Mouse (Mus musculus) liver, embryonic 16.5 days (tissue): Measurements from ENCODE around the gene Ccnl1. TPM values are rescaled to one million over a fixed set of nuclear protein-coding genes. Genes with fewer than 3 reads are reported as not detected.

ENCODE experiments used
- ATAC-seq: fragments of 200-750 bp; cut with Nextera tagmentation; 2 replicates; pipeline ENCODE4 v1.8.0; 2017; ENCODE audit warnings: low read depth, mild to moderate bottlenecking, moderate number of reproducible peaks, moderate library complexity
- H3K27ac ChIP-seq: fragments of 300-500 bp; sonication (generic); 2 replicates; pipeline ENCODE4 v1.5.1; 2014; ENCODE audit warnings: mild to moderate bottlenecking, low read length
- H3K27me3 ChIP-seq: fragments of 300-500 bp; sonication (generic); 2 replicates; pipeline ENCODE4 v1.6.1; 2014; ENCODE audit warnings: low read depth, low read length, mixed read lengths; ENCODE audit not compliant: control insufficient read depth, insufficient read depth
- H3K36me3 ChIP-seq: fragments of 300-500 bp; sonication (generic); 2 replicates; pipeline ENCODE4 v1.6.1; 2014; ENCODE audit warnings: mild to moderate bottlenecking; ENCODE audit not compliant: control insufficient read depth, insufficient read depth
- H3K4me1 ChIP-seq: fragments of 300-500 bp; sonication (generic); 2 replicates; pipeline ENCODE4 v1.6.1; 2014; ENCODE audit warnings: low read depth, low read length, mixed read lengths; ENCODE audit not compliant: control insufficient read depth
- H3K4me2 ChIP-seq: fragments of 300-500 bp; sonication (generic); 2 replicates; pipeline ENCODE4 v1.6.1; 2014; ENCODE audit warnings: low read depth, low read length, mixed read lengths
- H3K4me3 ChIP-seq: fragments of 300-500 bp; sonication (generic); 2 replicates; pipeline ENCODE4 v1.5.1; 2014; ENCODE audit warnings: low read depth, mild to moderate bottlenecking, low read length
- H3K9ac ChIP-seq: fragments of 300-500 bp; sonication (generic); 2 replicates; pipeline ENCODE4 v1.6.1; 2014; ENCODE audit warnings: low read depth, low read length
- H3K9me3 ChIP-seq: fragments of 300-500 bp; sonication (generic); replicated peaks from 2 replicates; pipeline ENCODE4 v1.6.1; 2016; ENCODE audit warnings: low read length; ENCODE audit not compliant: control insufficient read depth
- WGBS: fragments of 180-500 bp; shearing (Covaris S2); extraction: QIAGEN DNeasy Blood & Tissue Kit; methylation state at CpG from one replicate; pipeline ENCODE4 v1.1.7; 2014; ENCODE audit not compliant: insufficient replicate concordance; 5-methylcytosine and 5-hydroxymethylcytosine counted together
- polyA plus RNA-seq: library from polyadenylated mRNA; unstranded; fragments of >200 nt; fragmentation: Nextera tagmentation; extraction: Ambion mirVana; gene quantifications from 2 replicates; pipeline ENCODE4 v1.2.1, GENCODE M21; 2015

The Ccnl1 gene
- polyA plus RNA-seq, 1 experiment from 2014 or later, result 46.1 TPM

GRCm38 (mm10) chr3:65988711-65989495, 30.9 kb upstream of the Ccnl1 start:
- Histone ChIP-seq H3K9me3 (no peaks in the 10 kb centered on the region), H3K4me1 (no peaks in the 10 kb centered on the region), H3K4me2 (no peak overlapping the region), H3K9ac (no peak overlapping the region), H3K27me3 (no peaks in the 10 kb centered on the region), H3K27ac (no peak overlapping the region), H3K36me3 (no peaks in the 10 kb centered on the region), H3K4me3 (no peak overlapping the region)
- ATAC-seq, result no peak
- 57% methylated on average over 8 of the region's 8 CpGs for WGBS

GRCm38 (mm10) chr3:65976296-65976695, 18.2 kb upstream of the Ccnl1 start:
- ATAC-seq, result no peak
- no peak overlapping the region for H3K4me3 ChIP-seq
- H3K4me2 ChIP-seq, result no peak overlapping the region
- WGBS, result 77% methylated on average over 3 of the region's 3 CpGs
- peaks cover 21% of the 10 kb centered on the region for H3K4me1 ChIP-seq
- H3K27me3 ChIP-seq, result no peaks in the 10 kb centered on the region
- H3K27ac ChIP-seq, result no peak overlapping the region
- H3K36me3 ChIP-seq, result no peaks in the 10 kb centered on the region
- no peak overlapping the region for H3K9ac ChIP-seq
- H3K9me3 ChIP-seq, result no peaks in the 10 kb centered on the region

- Histone ChIP-seq H3K9ac (peak overlapping the region; percentile 64), H3K27ac (peak overlapping the region; percentile 91), H3K4me1 (peaks cover 21% of the 10 kb centered on the region), H3K4me2 (peak overlapping the region; percentile 85), H3K27me3 (no peaks in the 10 kb centered on the region), H3K9me3 (no peaks in the 10 kb centered on the region), H3K36me3 (no peaks in the 10 kb centered on the region), H3K4me3 (peak overlapping the region; percentile 79)
- no peak for ATAC-seq
- 8% methylated on average over 5 of the region's 5 CpGs for WGBS
Observed at GRCm38 (mm10) chr3:65975317-65975716, 17.3 kb upstream of the Ccnl1 start.

GRCm38 (mm10) chr3:65974232-65975058, 16.4 kb upstream of the Ccnl1 start:
- Histone ChIP-seq H3K9ac (peak overlapping the region; percentile 87), H3K36me3 (no peaks in the 10 kb centered on the region), H3K4me2 (peak overlapping the region; percentile 85), H3K27ac (peak overlapping the region; percentile 97), H3K4me1 (peaks cover 21% of the 10 kb centered on the region), H3K9me3 (no peaks in the 10 kb centered on the region), H3K27me3 (no peaks in the 10 kb centered on the region), H3K4me3 (peak overlapping the region; percentile 79)
- peak; percentile 95 for ATAC-seq
- under 1% methylated on average over 41 of the region's 43 CpGs for WGBS

GRCm38 (mm10) chr3:65973501-65974231, 15.6 kb upstream of the Ccnl1 start:
- H3K36me3 ChIP-seq, result no peaks in the 10 kb centered on the region
- peak overlapping the region; percentile 97 for H3K27ac ChIP-seq
- peak overlapping the region; percentile 79 for H3K4me3 ChIP-seq
- 38% methylated on average over 8 of the region's 8 CpGs for WGBS
- H3K27me3 ChIP-seq, result no peaks in the 10 kb centered on the region
- H3K9ac ChIP-seq, result peak overlapping the region; percentile 87
- H3K4me2 ChIP-seq, result peak overlapping the region; percentile 85
- no peak for ATAC-seq
- H3K9me3 ChIP-seq, result no peaks in the 10 kb centered on the region
- peaks cover 21% of the 10 kb centered on the region for H3K4me1 ChIP-seq

- H3K9me3 ChIP-seq, result no peaks in the 10 kb centered on the region
- H3K4me3 ChIP-seq, result no peak overlapping the region
- H3K4me2 ChIP-seq, result no peak overlapping the region
- no peaks in the 10 kb centered on the region for H3K36me3 ChIP-seq
- WGBS, result 56% methylated on average over 3 of the region's 3 CpGs
- no peaks in the 10 kb centered on the region for H3K27me3 ChIP-seq
- H3K9ac ChIP-seq, result no peak overlapping the region
- peaks cover 13% of the 10 kb centered on the region for H3K4me1 ChIP-seq
- no peak overlapping the region for H3K27ac ChIP-seq
- no peak for ATAC-seq
Observed at GRCm38 (mm10) chr3:65969196-65969595, 11.1 kb upstream of the Ccnl1 start.

GRCm38 (mm10) chr3:65966360-65966759, 8.3 kb upstream of the Ccnl1 start:
- Histone ChIP-seq H3K4me2 (no peak overlapping the region), H3K4me3 (no peak overlapping the region), H3K36me3 (no peaks in the 10 kb centered on the region), H3K4me1 (peaks cover 17% of the 10 kb centered on the region), H3K9me3 (no peaks in the 10 kb centered on the region), H3K27ac (no peak overlapping the region), H3K27me3 (no peaks in the 10 kb centered on the region), H3K9ac (no peak overlapping the region)
- WGBS, result 86% methylated on average over 1 of the region's 1 CpGs
- no peak for ATAC-seq

- Histone ChIP-seq H3K27me3 (no peaks in the 10 kb centered on the region), H3K9ac (no peak overlapping the region), H3K4me2 (peak overlapping the region; percentile 25; the same call in 1 of the 2 replicates), H3K4me1 (peaks cover 41% of the 10 kb centered on the region), H3K36me3 (no peaks in the 10 kb centered on the region), H3K4me3 (no peak overlapping the region), H3K9me3 (no peaks in the 10 kb centered on the region), H3K27ac (peak overlapping the region; percentile 77)
- no peak for ATAC-seq
- 29% methylated on average over 4 of the region's 4 CpGs for WGBS
Observed at GRCm38 (mm10) chr3:65962270-65962930, 4.4 kb upstream of the Ccnl1 start.
